7 mouse cellular contexts compared by ENCODE assay signal in genomic region chr5:3928690-3929046, GRCm38 (mm10). TPM values are rescaled to one million over a fixed set of nuclear protein-coding genes. Genes with fewer than 3 reads are reported as not detected.
DNase-seq lines count a peak whose midpoint lies in the region; ATAC-seq and TF ChIP-seq lines count a peak whose summit lies in the region.

No protein-coding gene starts in this region.

- peak overlapping the region; percentile 59 for H3K4me2 ChIP-seq in embryonic facial prominence, embryonic 11.5 days (ENCODE audit: low read depth, low read length)
- peak overlapping the region; percentile 87 for H3K4me2 ChIP-seq in heart, embryonic 13.5 days
- peak overlapping the region; percentile 80 for H3K4me2 ChIP-seq in kidney, embryonic 16.5 days (replicated peaks; ENCODE audit: low read depth, low read length)

- H3K9me3 ChIP-seq in G1E (replicated peaks): no peaks in the 10 kb centered on the region
- no peaks in the 10 kb centered on the region for H3K9me3 ChIP-seq in embryonic facial prominence, embryonic 11.5 days (replicated peaks; ENCODE audit: control insufficient read depth, low read length)
- no peaks in the 10 kb centered on the region for H3K9me3 ChIP-seq in heart, embryonic 13.5 days
- no peaks in the 10 kb centered on the region for H3K9me3 ChIP-seq in kidney, embryonic 16.5 days (ENCODE audit: low read length)

- WGBS in embryonic facial prominence, embryonic 11.5 days: under 1% methylated on average over 12 of the region's 12 CpGs
- 0% methylated on average over 12 of the region's 12 CpGs for WGBS in heart, embryonic 13.5 days
- under 1% methylated on average over 12 of the region's 12 CpGs for WGBS in kidney, embryonic 16.5 days

- peaks cover 25% of the 10 kb centered on the region for H3K4me1 ChIP-seq in G1E (ENCODE audit: insufficient read depth, low read depth, low read length)
- peaks cover 4% of the 10 kb centered on the region; the same call in 1 of the 2 replicates for H3K4me1 ChIP-seq in embryonic facial prominence, embryonic 11.5 days (ENCODE audit: control insufficient read depth, insufficient read depth, low read length)
- H3K4me1 ChIP-seq in heart, embryonic 13.5 days: peaks cover 30% of the 10 kb centered on the region
- H3K4me1 ChIP-seq in kidney, embryonic 16.5 days (ENCODE audit: insufficient read depth, low read length): peaks cover 16% of the 10 kb centered on the region

- peak overlapping the region; percentile 96 for H3K9ac ChIP-seq in embryonic facial prominence, embryonic 11.5 days (replicated peaks; ENCODE audit: low read length)
- H3K9ac ChIP-seq in heart, embryonic 13.5 days: peak overlapping the region; percentile 98
- peak overlapping the region; percentile 96 for H3K9ac ChIP-seq in kidney, embryonic 16.5 days (replicated peaks; ENCODE audit: low read length)

- no peak for DNase-seq in G1E (ENCODE audit: low spot score)
- DNase-seq in adrenal gland, postnatal 14 days: peak; percentile 62
- peak; percentile 61 for DNase-seq in embryonic facial prominence, embryonic 11.5 days (ENCODE audit: low spot score)
- peak; percentile 40 to 59 for DNase-seq in lung, postnatal 4 days
- peak; percentile 47 for DNase-seq in skeletal muscle tissue, adult 2 months (ENCODE audit: low read depth, low spot score)

- H3K27ac ChIP-seq in embryonic facial prominence, embryonic 11.5 days (replicated peaks; ENCODE audit: low read depth, low read length): peak overlapping the region; percentile 77
- H3K27ac ChIP-seq in heart, embryonic 13.5 days (replicated peaks): peak overlapping the region; percentile 92
- H3K27ac ChIP-seq in kidney, embryonic 16.5 days (ENCODE audit: low read length): peak overlapping the region; percentile 93

- H3K27me3 ChIP-seq in G1E (ENCODE audit: insufficient read depth, low read length): no peaks in the 10 kb centered on the region
- no peaks in the 10 kb centered on the region for H3K27me3 ChIP-seq in embryonic facial prominence, embryonic 11.5 days (ENCODE audit: control insufficient read depth, insufficient read depth, low read length)
- H3K27me3 ChIP-seq in heart, embryonic 13.5 days (replicated peaks): no peaks in the 10 kb centered on the region
- H3K27me3 ChIP-seq in kidney, embryonic 16.5 days (ENCODE audit: insufficient read depth, low read length): no peaks in the 10 kb centered on the region

- H3K36me3 ChIP-seq in G1E (replicated peaks): peaks cover 20% of the 10 kb centered on the region
- no peaks in the 10 kb centered on the region for H3K36me3 ChIP-seq in embryonic facial prominence, embryonic 11.5 days (replicated peaks; ENCODE audit: control insufficient read depth, insufficient read depth, low read depth, low read length)
- no peaks in the 10 kb centered on the region for H3K36me3 ChIP-seq in heart, embryonic 13.5 days
- H3K36me3 ChIP-seq in kidney, embryonic 16.5 days (ENCODE audit: insufficient read depth, low read length): no peaks in the 10 kb centered on the region

- peak overlapping the region; percentile 89 for H3K4me3 ChIP-seq in G1E (ENCODE audit: low read depth, low read length)
- peak overlapping the region; percentile 92 for H3K4me3 ChIP-seq in embryonic facial prominence, embryonic 11.5 days (ENCODE audit: low read depth, low read length)
- H3K4me3 ChIP-seq in heart, embryonic 13.5 days: peak overlapping the region; percentile 93
- H3K4me3 ChIP-seq in kidney, embryonic 16.5 days (ENCODE audit: low read length): peak overlapping the region; percentile 85

- TF ChIP-seq CTCF in G1E (IDR thresholded peaks at IDR 0.05; ENCODE audit: low read depth, low read length): no peak

- ATAC-seq in G1E (ENCODE audit: extremely low read depth, insufficient number of reproducible peaks, low FRiP score, poor library complexity, severe bottlenecking): peak; percentile 62
- ATAC-seq in embryonic facial prominence, embryonic 11.5 days (replicated peaks; ENCODE audit: insufficient number of reproducible peaks, low FRiP score, low TSS enrichment, low read depth): peak; percentile 68
- no peak for ATAC-seq in heart, embryonic 13.5 days (ENCODE audit: extremely low read depth, insufficient number of reproducible peaks, low FRiP score, low TSS enrichment)
- peak; percentile 68 for ATAC-seq in kidney, embryonic 16.5 days (ENCODE audit: low FRiP score, low TSS enrichment)

RNA-seq across cellular contexts. Expression of gene Akap9, which starts 0.8 kb away (rescaled TPM):
- total RNA-seq in G1E (2014; fragmentation: Nextera tagmentation) (119 and 142 TPM in 2 replicates), G1E (2017) (48.3 and 58.1 TPM in 2 replicates)
- 31.2 and 34.4 TPM in 2 replicates for polyA plus RNA-seq in G1E (2012)
- total RNA-seq in adrenal gland, postnatal 14 days (2021): 57.7 and 59.5 TPM in 2 replicates
- polyA plus RNA-seq in embryonic facial prominence, embryonic 11.5 days (2014; fragmentation: Nextera tagmentation; extraction: Ambion mirVana): 97.9 and 113 TPM in 2 replicates
- polyA plus RNA-seq in heart, embryonic 13.5 days (2015; fragmentation: Nextera tagmentation; extraction: Ambion mirVana): 95.5 and 96.5 TPM in 2 replicates
- polyA plus RNA-seq in kidney, embryonic 16.5 days (2015; fragmentation: Nextera tagmentation; extraction: Ambion mirVana): 113 and 126 TPM in 2 replicates

RNA-seq across cellular contexts. Expression of gene Mterf1a, which starts 34.9 kb away (rescaled TPM):
- 18.8 and 22.9 TPM in 2 replicates for total RNA-seq in G1E (2014; fragmentation: Nextera tagmentation)
- total RNA-seq in G1E (2017): 34.8 and 42.3 TPM in 2 replicates
- 0.88 and 0.92 TPM in 2 replicates for polyA plus RNA-seq in G1E (2012)
- 6.1 and 8.6 TPM in 2 replicates for total RNA-seq in adrenal gland, postnatal 14 days (2021)
- 10.4 and 11.3 TPM in 2 replicates for polyA plus RNA-seq in embryonic facial prominence, embryonic 11.5 days (2014; fragmentation: Nextera tagmentation; extraction: Ambion mirVana)
- polyA plus RNA-seq in heart, embryonic 13.5 days (2015; fragmentation: Nextera tagmentation; extraction: Ambion mirVana): 5.2 TPM in 2 replicates
- 8.7 and 8.8 TPM in 2 replicates for polyA plus RNA-seq in kidney, embryonic 16.5 days (2015; fragmentation: Nextera tagmentation; extraction: Ambion mirVana)
